Mouse (Mus musculus) ES-E14 (cell line): ENCODE measurements at regions not wholly inside any gene's neighbourhood (a gene's known extent, or its start where the extent isn't known, plus 50 kb on each side); places are given as distances from the start of the nearest gene placed in this dataset.

Source experiments
- CHD2 ChIP-seq: IDR thresholded peaks from 2 replicates; pipeline ENCODE4 v1.6.1; 2014; ENCODE audit warnings: mild to moderate bottlenecking, low read depth, low read length, inconsistent platforms
- HCFC1 ChIP-seq: IDR thresholded peaks from 2 replicates; pipeline ENCODE4 v1.6.1; 2012; ENCODE audit warnings: low read length, inconsistent platforms, borderline replicate concordance; ENCODE audit not compliant: insufficient read depth
- MAFK ChIP-seq: IDR thresholded peaks from 2 replicates; pipeline ENCODE4 v1.6.1; 2014; ENCODE audit warnings: mild to moderate bottlenecking, low read depth, low read length, inconsistent platforms; ENCODE audit not compliant: insufficient read depth
- ZC3H11A ChIP-seq: IDR thresholded peaks from 2 replicates; pipeline ENCODE4 v1.6.1; 2012; ENCODE audit warnings: low read depth, mild to moderate bottlenecking, inconsistent platforms, low read length, borderline replicate concordance
- ZNF384 ChIP-seq: IDR thresholded peaks from 2 replicates; pipeline ENCODE4 v1.6.1; 2012; ENCODE audit warnings: low read depth, low read length, inconsistent platforms

DNA sequence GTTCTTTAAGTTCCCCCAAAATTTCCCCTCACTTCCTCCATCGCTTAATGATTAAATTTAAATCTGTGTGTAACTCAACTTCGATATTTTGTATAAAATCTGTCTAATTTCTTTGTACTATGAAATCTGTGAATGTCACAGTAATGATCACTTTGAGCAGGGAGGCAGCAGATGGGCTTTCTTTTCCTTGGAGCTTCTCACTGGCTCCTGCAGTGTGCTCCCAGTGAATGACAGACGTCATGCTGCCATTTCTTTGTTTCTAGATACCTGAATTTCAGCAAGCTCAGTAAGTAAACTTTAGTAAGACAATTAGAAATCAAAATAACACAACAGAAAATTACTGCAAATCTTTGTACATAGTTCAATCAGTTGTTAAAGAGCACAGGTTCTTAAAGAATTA is 102.3 kb upstream of the Tmeff2 start:
- TF ChIP-seq MAFK (no peak), ZC3H11A (no peak), ZNF384 (no peak), HCFC1 (no peak), CHD2 (no peak)
